Mouse (Mus musculus): ENCODE data around the gene Fnbp1. TPM values are rescaled to one million over a fixed set of nuclear protein-coding genes. Genes with fewer than 3 reads are reported as not detected.
A peak's percentile ranks its signal among the peaks of the same experiment; 100 is the strongest.

Gene Fnbp1
- total RNA-seq, 2 experiments from 2014 or later, result 111 to 130 TPM

GRCm38 (mm10) chr2:31099079-31099478 is 42.7 kb downstream of the Fnbp1 start:
- no peak for DNase-seq (ENCODE audit: low spot score in 2 of 2)

- DNase-seq (ENCODE audit: low spot score in 2 of 2), result no peak
These were observed 43.2 kb downstream of the Fnbp1 start for GRCm38 (mm10) chr2:31098616-31099015.

GRCm38 (mm10) chr2:31097276-31097675 is 44.5 kb downstream of the Fnbp1 start:
- DNase-seq (ENCODE audit: low spot score in 2 of 2), result no peak

- DNase-seq (ENCODE audit: low spot score in 2 of 2), result no peak
These were observed 45.7 kb downstream of the Fnbp1 start for GRCm38 (mm10) chr2:31096119-31096518.

GRCm38 (mm10) chr2:31094565-31094964 is 47.2 kb downstream of the Fnbp1 start:
- no peak for DNase-seq (ENCODE audit: low spot score in 2 of 2)

GRCm38 (mm10) chr2:31092939-31093338 is 48.9 kb downstream of the Fnbp1 start:
- DNase-seq (ENCODE audit: low spot score in 2 of 2), result no peak

GRCm38 (mm10) chr2:31091182-31091581 is 50.6 kb downstream of the Fnbp1 start:
- DNase-seq (ENCODE audit: low spot score in 2 of 2), result no peak

- DNase-seq (ENCODE audit: low spot score in 2 of 2), result no peak
These were observed 52.2 kb downstream of the Fnbp1 start for GRCm38 (mm10) chr2:31089607-31090006.

- DNase-seq (ENCODE audit: low spot score in 2 of 2), result no peak
These were observed 52.9 kb downstream of the Fnbp1 start for GRCm38 (mm10) chr2:31088871-31089270.

GRCm38 (mm10) chr2:31087663-31088661 is 53.8 kb downstream of the Fnbp1 start:
- DNase-seq (ENCODE audit: low spot score in 2 of 2), result peak; percentile 16 to 49

GRCm38 (mm10) chr2:31087085-31087484 is 54.7 kb downstream of the Fnbp1 start:
- DNase-seq (ENCODE audit: low spot score in 2 of 2), result no peak

- DNase-seq (ENCODE audit: low spot score in 2 of 2), result no peak
These were observed 55.3 kb downstream of the Fnbp1 start for GRCm38 (mm10) chr2:31086543-31086942.

- DNase-seq (ENCODE audit: low spot score in 2 of 2), result no peak
These were observed 57.5 kb downstream of the Fnbp1 start for GRCm38 (mm10) chr2:31084169-31084850.

- DNase-seq (ENCODE audit: low spot score in 2 of 2), result no peak
These were observed 58.4 kb downstream of the Fnbp1 start for GRCm38 (mm10) chr2:31083372-31083771.

GRCm38 (mm10) chr2:31082639-31083038 is 59.2 kb downstream of the Fnbp1 start:
- DNase-seq (ENCODE audit: low spot score in 2 of 2), result no peak

GRCm38 (mm10) chr2:31081349-31081748 is 60.5 kb downstream of the Fnbp1 start:
- no peak for DNase-seq (ENCODE audit: low spot score in 2 of 2)

GRCm38 (mm10) chr2:31079117-31079516 is 62.7 kb downstream of the Fnbp1 start:
- no peak for DNase-seq (ENCODE audit: low spot score in 2 of 2)

GRCm38 (mm10) chr2:31077574-31077973 is 64.2 kb downstream of the Fnbp1 start:
- DNase-seq (ENCODE audit: low spot score in 2 of 2), result no peak

GRCm38 (mm10) chr2:31076351-31077140 is 65.3 kb downstream of the Fnbp1 start:
- DNase-seq (ENCODE audit: low spot score in 2 of 2), result no peak

- no peak for DNase-seq (ENCODE audit: low spot score in 2 of 2)
These were observed 66.0 kb downstream of the Fnbp1 start for GRCm38 (mm10) chr2:31075836-31076235.

GRCm38 (mm10) chr2:31075168-31075567 is 66.6 kb downstream of the Fnbp1 start:
- no peak for DNase-seq (ENCODE audit: low spot score in 2 of 2)

All from layer of hippocampus, adult 18-20 months (tissue).